Mouse (Mus musculus) heart, postnatal 0 days (tissue): ENCODE data around the gene Acaca.

Source experiments
- CTCF ChIP-seq: IDR thresholded peaks from 2 replicates; pipeline ENCODE4 v1.5.1; 2016; ENCODE audit warnings: antibody characterized with exemption, control low read depth, low read depth
- EP300 ChIP-seq: IDR thresholded peaks from 2 replicates; pipeline ENCODE4 v1.6.1; 2016; ENCODE audit warnings: antibody characterized with exemption, low read depth

DNA sequence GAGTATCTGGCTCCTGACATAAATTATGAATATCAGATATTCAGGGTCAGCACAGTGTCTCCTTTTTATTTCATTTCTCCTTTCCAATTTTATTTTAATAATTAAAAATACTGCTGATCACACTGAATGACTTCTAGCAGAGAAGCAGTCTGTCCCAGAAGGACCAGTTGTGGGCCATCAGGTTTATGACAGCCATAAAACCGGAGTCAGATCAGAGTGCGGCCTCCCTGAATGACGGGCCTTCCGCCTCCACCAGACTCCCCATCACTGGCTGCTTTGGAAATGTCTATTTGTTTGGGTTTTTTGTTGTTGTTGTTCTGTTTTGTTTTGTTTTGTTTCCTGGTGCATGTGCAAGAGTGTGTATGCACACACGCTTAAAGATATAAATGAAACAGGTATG, 232.1 kb downstream of the Acaca start:
- no peak for TF ChIP-seq CTCF
- TF ChIP-seq EP300, result no peak
